Mouse (Mus musculus) hindbrain, postnatal 0 days (tissue): ENCODE data around the gene Tmem132e. TPM values are rescaled to one million over a fixed set of nuclear protein-coding genes. Genes with fewer than 3 reads are reported as not detected.

Source experiments
- ATAC-seq: fragments of 200-750 bp; cut with Nextera tagmentation; 2 replicates; pipeline ENCODE4 v1.8.0; 2017; ENCODE audit warnings: mild to moderate bottlenecking, moderate TSS enrichment, moderate library complexity
- DNase-seq: peaks from one replicate; pipeline ENCODE4 v3.0.0-alpha.2; 2015; ENCODE audit warnings: low spot score
- H3K27ac ChIP-seq: fragments of 300-500 bp; sonication (generic); 2 replicates; pipeline ENCODE4 v1.5.1; 2014; ENCODE audit warnings: mild to moderate bottlenecking
- H3K27me3 ChIP-seq: fragments of 300-500 bp; sonication (generic); 2 replicates; pipeline ENCODE4 v1.6.1; 2014; ENCODE audit warnings: low read length, mixed read lengths; ENCODE audit not compliant: insufficient read depth
- H3K36me3 ChIP-seq: fragments of 300-500 bp; sonication (generic); 2 replicates; pipeline ENCODE4 v1.6.1; 2014; ENCODE audit warnings: low read length, mixed read lengths; ENCODE audit not compliant: insufficient read depth
- H3K4me1 ChIP-seq: fragments of 300-500 bp; sonication (generic); 2 replicates; pipeline ENCODE4 v1.6.1; 2014; ENCODE audit warnings: antibody characterized with exemption, low read length, mixed read lengths; ENCODE audit not compliant: insufficient read depth
- H3K4me2 ChIP-seq: fragments of 300-500 bp; sonication (generic); 2 replicates; pipeline ENCODE4 v1.6.1; 2014; ENCODE audit warnings: low read depth, mild to moderate bottlenecking, low read length, moderate library complexity, mixed read lengths
- H3K4me3 ChIP-seq: fragments of 300-500 bp; sonication (generic); 2 replicates; pipeline ENCODE4 v1.5.1; 2014; ENCODE audit warnings: low read length
- H3K9ac ChIP-seq: fragments of 300-500 bp; sonication (generic); replicated peaks from 2 replicates; pipeline ENCODE4 v1.6.1; 2014; ENCODE audit warnings: mild to moderate bottlenecking, low read length, moderate library complexity, mixed read lengths
- H3K9me3 ChIP-seq: fragments of 300-500 bp; sonication (generic); 2 replicates; pipeline ENCODE4 v1.6.1; 2016; ENCODE audit warnings: low read length, mixed read lengths
- CTCF ChIP-seq: IDR thresholded peaks from 2 replicates; pipeline ENCODE4 v1.5.1; 2016; ENCODE audit warnings: antibody characterized with exemption, control low read depth, low read depth
- WGBS: fragments of 180-500 bp; shearing (Covaris S2); extraction: QIAGEN DNeasy Blood & Tissue Kit; methylation state at CpG from one replicate; pipeline ENCODE4 v1.1.7; 2014; 5-methylcytosine and 5-hydroxymethylcytosine counted together
- polyA plus RNA-seq: library from polyadenylated mRNA; unstranded; fragments of >200 nt; fragmentation: Nextera tagmentation; extraction: Ambion mirVana; gene quantifications from 2 replicates; pipeline ENCODE4 v1.2.1, GENCODE M21; 2015
- total RNA-seq: library from RNA; depleted of rRNA; stranded (reverse); fragments of >200 nt; gene quantifications from 2 replicates; pipeline ENCODE4 v1.2.3, GENCODE M21; 2014

Tmem132e gene
- total and polyA plus RNA-seq, 2 experiments from 2014 or later, result 4.6 to 52.8 TPM

GRCm38 (mm10) chr11:82423521-82423920 lies 34.8 kb downstream of the Tmem132e start:
- WGBS, result 37% methylated on average over 4 of the region's 4 CpGs
- H3K4me1 ChIP-seq, result no peaks in the 10 kb centered on the region; the same call in 1 of the 2 replicates
- H3K9me3 ChIP-seq, result no peaks in the 10 kb centered on the region
- no peak overlapping the region for H3K4me2 ChIP-seq
- no peak overlapping the region for H3K9ac ChIP-seq
- no peak for TF ChIP-seq CTCF
- no peak overlapping the region for H3K4me3 ChIP-seq
- H3K27me3 ChIP-seq, result no peaks in the 10 kb centered on the region
- ATAC-seq, result no peak
- H3K27ac ChIP-seq, result no peak overlapping the region
- DNase-seq, result no peak
- H3K36me3 ChIP-seq, result no peaks in the 10 kb centered on the region

- DNase-seq (no peak), ATAC-seq (no peak)
- Histone ChIP-seq H3K4me1 (no peaks in the 10 kb centered on the region), H3K27ac (no peak overlapping the region), H3K27me3 (0 out of 2 replicates have a peak, but pooled peaks cover 6% of the 10 kb centered on the region), H3K4me2 (no peak overlapping the region), H3K36me3 (no peaks in the 10 kb centered on the region), H3K4me3 (no peak overlapping the region), H3K9ac (no peak overlapping the region), H3K9me3 (no peaks in the 10 kb centered on the region)
- TF ChIP-seq CTCF, result no peak
- WGBS, result 85% methylated on average over 4 of the region's 4 CpGs
Observed at GRCm38 (mm10) chr11:82428801-82429200, 40.1 kb downstream of the Tmem132e start.

- Histone ChIP-seq H3K36me3 (0 out of 2 replicates have a peak, but pooled peaks cover 3% of the 10 kb centered on the region), H3K4me1 (no peaks in the 10 kb centered on the region), H3K9ac (peak overlapping the region; percentile 51), H3K27me3 (peaks cover 14% of the 10 kb centered on the region; the same call in 1 of the 2 replicates), H3K27ac (no peak overlapping the region), H3K4me3 (peak overlapping the region; percentile 46), H3K9me3 (no peaks in the 10 kb centered on the region), H3K4me2 (peak overlapping the region; percentile 68)
- no peak for TF ChIP-seq CTCF
- ATAC-seq (peak; percentile 52; the same call in 1 of the 2 replicates), DNase-seq (peak; percentile 21)
- 3% methylated on average over 60 of the region's 62 CpGs for WGBS
Observed at GRCm38 (mm10) chr11:82434091-82434831, 45.6 kb downstream of the Tmem132e start.

- DNase-seq (peak; percentile 57), ATAC-seq (peak; percentile 42; the same call in 1 of the 2 replicates)
- whole genome bisulfite sequencing, result 3% methylated on average over 27 of the region's 36 CpGs
- no peaks in the 10 kb centered on the region for H3K9me3 ChIP-seq
- H3K36me3 ChIP-seq, result 0 out of 2 replicates have a peak, but pooled peaks cover 3% of the 10 kb centered on the region
- H3K4me3 ChIP-seq, result peak overlapping the region; percentile 46
- no peaks in the 10 kb centered on the region for H3K4me1 ChIP-seq
- no peak for TF ChIP-seq CTCF
- H3K9ac ChIP-seq, result peak overlapping the region; percentile 51
- peaks cover 14% of the 10 kb centered on the region; the same call in 1 of the 2 replicates for H3K27me3 ChIP-seq
- H3K4me2 ChIP-seq, result peak overlapping the region; percentile 68
- H3K27ac ChIP-seq, result no peak overlapping the region
Observed at GRCm38 (mm10) chr11:82434832-82435182, 46.1 kb downstream of the Tmem132e start.

GRCm38 (mm10) chr11:82448485-82448884 lies 59.8 kb downstream of the Tmem132e start:
- DNase-seq (no peak), ATAC-seq (no peak)
- TF ChIP-seq CTCF, result no peak
- Histone ChIP-seq H3K27me3 (no peaks in the 10 kb centered on the region), H3K4me3 (no peak overlapping the region), H3K36me3 (peaks cover 2% of the 10 kb centered on the region; the same call in 1 of the 2 replicates), H3K9ac (no peak overlapping the region), H3K9me3 (no peaks in the 10 kb centered on the region), H3K27ac (no peak overlapping the region), H3K4me2 (no peak overlapping the region), H3K4me1 (peaks cover 10% of the 10 kb centered on the region)
- 65% methylated on average over 9 of the region's 9 CpGs for WGBS

- WGBS, result 30% methylated on average over 5 of the region's 5 CpGs
- Histone ChIP-seq H3K4me3 (no peak overlapping the region), H3K27me3 (no peaks in the 10 kb centered on the region), H3K9ac (no peak overlapping the region), H3K36me3 (no peaks in the 10 kb centered on the region), H3K27ac (no peak overlapping the region), H3K9me3 (no peaks in the 10 kb centered on the region), H3K4me1 (peaks cover 10% of the 10 kb centered on the region), H3K4me2 (no peak overlapping the region)
- ATAC-seq (no peak), DNase-seq (peak; percentile 49)
- no peak for TF ChIP-seq CTCF
Observed at GRCm38 (mm10) chr11:82452516-82452915, 63.8 kb downstream of the Tmem132e start.

- H3K27ac ChIP-seq, result no peak overlapping the region
- no peaks in the 10 kb centered on the region for H3K27me3 ChIP-seq
- DNase-seq (peak; percentile 55), ATAC-seq (peak; percentile 69)
- H3K4me1 ChIP-seq, result peaks cover 10% of the 10 kb centered on the region
- TF ChIP-seq CTCF, result no peak
- no peak overlapping the region for H3K9ac ChIP-seq
- H3K4me2 ChIP-seq, result no peak overlapping the region
- no peaks in the 10 kb centered on the region for H3K36me3 ChIP-seq
- H3K9me3 ChIP-seq, result no peaks in the 10 kb centered on the region
- H3K4me3 ChIP-seq, result no peak overlapping the region
- 31% methylated on average over 7 of the region's 7 CpGs for WGBS
Observed at GRCm38 (mm10) chr11:82453230-82453629, 64.5 kb downstream of the Tmem132e start.
